Mouse (Mus musculus): ENCODE results near the gene Pomt2. TPM values are rescaled to one million over a fixed set of nuclear protein-coding genes. Genes with fewer than 3 reads are reported as not detected.

Gene Pomt2
- 66.1 and 69.6 TPM in 2 replicates for polyA plus RNA-seq (2012; rRNA removed)

- Histone ChIP-seq H3K4me3 (ENCODE audit: control insufficient read depth, low read depth, low read length) (peak within 1 kb of the TSS; percentile 97), H3K27me3 (ENCODE audit: control insufficient read depth, insufficient read depth, low read length) (no peaks in the 10 kb centered on the region), H3K36me3 (ENCODE audit: control insufficient read depth, insufficient read depth, low read length) (no peaks in the 10 kb centered on the region), H3K27ac (ENCODE audit: control insufficient read depth, insufficient read depth, low read depth, low read length) (peak within 1 kb of the TSS; percentile 99), H3K4me1 (ENCODE audit: control insufficient read depth, insufficient read depth, low read length) (peaks cover 3% of the 10 kb centered on the region)
- TF ChIP-seq CTCF (IDR thresholded peaks at IDR 0.05; ENCODE audit: control insufficient read depth, insufficient read depth, insufficient replicate concordance, low read depth, low read length) (no peak), POLR2A (IDR thresholded peaks at IDR 0.05; ENCODE audit: control insufficient read depth, low read depth, low read length) (peak; percentile 75)
Measured at GRCm38 (mm10) chr12:87147395-87148089, at the start of gene Pomt2. Gene Pomt2 (minus strand): TSS chr12:87147968.

- Histone ChIP-seq H3K27me3 (ENCODE audit: control insufficient read depth, insufficient read depth, low read length) (no peaks in the 10 kb centered on the region), H3K4me3 (ENCODE audit: control insufficient read depth, low read depth, low read length) (no peak overlapping the region), H3K27ac (ENCODE audit: control insufficient read depth, insufficient read depth, low read depth, low read length) (no peak overlapping the region), H3K4me1 (ENCODE audit: control insufficient read depth, insufficient read depth, low read length) (peaks cover 4% of the 10 kb centered on the region; the same call in 1 of the 2 replicates), H3K36me3 (ENCODE audit: control insufficient read depth, insufficient read depth, low read length) (no peaks in the 10 kb centered on the region; the same call in 1 of the 2 replicates)
- TF ChIP-seq POLR2A (IDR thresholded peaks at IDR 0.05; ENCODE audit: control insufficient read depth, low read depth, low read length) (no peak), CTCF (IDR thresholded peaks at IDR 0.05; ENCODE audit: control insufficient read depth, insufficient read depth, insufficient replicate concordance, low read depth, low read length) (no peak)
Measured at GRCm38 (mm10) chr12:87196310-87196709, 48.5 kb upstream of the Pomt2 start.

- Histone ChIP-seq H3K4me3 (ENCODE audit: control insufficient read depth, low read depth, low read length) (no peak overlapping the region), H3K27me3 (ENCODE audit: control insufficient read depth, insufficient read depth, low read length) (no peaks in the 10 kb centered on the region), H3K27ac (ENCODE audit: control insufficient read depth, insufficient read depth, low read depth, low read length) (no peak overlapping the region), H3K4me1 (ENCODE audit: control insufficient read depth, insufficient read depth, low read length) (peaks cover 4% of the 10 kb centered on the region; the same call in 1 of the 2 replicates), H3K36me3 (ENCODE audit: control insufficient read depth, insufficient read depth, low read length) (no peaks in the 10 kb centered on the region)
- TF ChIP-seq POLR2A (IDR thresholded peaks at IDR 0.05; ENCODE audit: control insufficient read depth, low read depth, low read length) (no peak), CTCF (IDR thresholded peaks at IDR 0.05; ENCODE audit: control insufficient read depth, insufficient read depth, insufficient replicate concordance, low read depth, low read length) (no peak)
Measured at GRCm38 (mm10) chr12:87195069-87195468, 47.3 kb upstream of the Pomt2 start.

- no peak overlapping the region for H3K4me3 ChIP-seq (ENCODE audit: control insufficient read depth, low read depth, low read length)
- no peaks in the 10 kb centered on the region for H3K27me3 ChIP-seq (ENCODE audit: control insufficient read depth, insufficient read depth, low read length)
- H3K27ac ChIP-seq (ENCODE audit: control insufficient read depth, insufficient read depth, low read depth, low read length), result no peak overlapping the region
- no peak for TF ChIP-seq CTCF (IDR thresholded peaks at IDR 0.05; ENCODE audit: control insufficient read depth, insufficient read depth, insufficient replicate concordance, low read depth, low read length)
- no peak for TF ChIP-seq POLR2A (IDR thresholded peaks at IDR 0.05; ENCODE audit: control insufficient read depth, low read depth, low read length)
- H3K36me3 ChIP-seq (ENCODE audit: control insufficient read depth, insufficient read depth, low read length), result no peaks in the 10 kb centered on the region
- 0 out of 2 replicates have a peak, but pooled peaks cover 2% of the 10 kb centered on the region for H3K4me1 ChIP-seq (ENCODE audit: control insufficient read depth, insufficient read depth, low read length)
Measured at GRCm38 (mm10) chr12:87193008-87193407, 45.2 kb upstream of the Pomt2 start.

- H3K36me3 ChIP-seq (ENCODE audit: control insufficient read depth, insufficient read depth, low read length), result no peaks in the 10 kb centered on the region
- TF ChIP-seq CTCF (IDR thresholded peaks at IDR 0.05; ENCODE audit: control insufficient read depth, insufficient read depth, insufficient replicate concordance, low read depth, low read length) (no peak), POLR2A (IDR thresholded peaks at IDR 0.05; ENCODE audit: control insufficient read depth, low read depth, low read length) (no peak)
- no peak overlapping the region for H3K27ac ChIP-seq (ENCODE audit: control insufficient read depth, insufficient read depth, low read depth, low read length)
- H3K4me1 ChIP-seq (ENCODE audit: control insufficient read depth, insufficient read depth, low read length), result no peaks in the 10 kb centered on the region
- H3K4me3 ChIP-seq (ENCODE audit: control insufficient read depth, low read depth, low read length), result no peak overlapping the region
- H3K27me3 ChIP-seq (ENCODE audit: control insufficient read depth, insufficient read depth, low read length), result no peaks in the 10 kb centered on the region
Measured at GRCm38 (mm10) chr12:87177631-87178030, 29.9 kb upstream of the Pomt2 start.

GRCm38 (mm10) chr12:87175194-87175946 is 27.6 kb upstream of the Pomt2 start:
- Histone ChIP-seq H3K36me3 (ENCODE audit: control insufficient read depth, insufficient read depth, low read length) (peaks cover 2% of the 10 kb centered on the region; the same call in 1 of the 2 replicates), H3K27me3 (ENCODE audit: control insufficient read depth, insufficient read depth, low read length) (no peaks in the 10 kb centered on the region), H3K4me1 (ENCODE audit: control insufficient read depth, insufficient read depth, low read length) (no peaks in the 10 kb centered on the region), H3K27ac (ENCODE audit: control insufficient read depth, insufficient read depth, low read depth, low read length) (no peak overlapping the region), H3K4me3 (ENCODE audit: control insufficient read depth, low read depth, low read length) (no peak overlapping the region)
- no peak for TF ChIP-seq POLR2A (IDR thresholded peaks at IDR 0.05; ENCODE audit: control insufficient read depth, low read depth, low read length)
- TF ChIP-seq CTCF (IDR thresholded peaks at IDR 0.05; ENCODE audit: control insufficient read depth, insufficient read depth, insufficient replicate concordance, low read depth, low read length), result no peak

- Histone ChIP-seq H3K27ac (ENCODE audit: control insufficient read depth, insufficient read depth, low read depth, low read length) (no peak overlapping the region), H3K27me3 (ENCODE audit: control insufficient read depth, insufficient read depth, low read length) (no peaks in the 10 kb centered on the region)
- TF ChIP-seq CTCF (IDR thresholded peaks at IDR 0.05; ENCODE audit: control insufficient read depth, insufficient read depth, insufficient replicate concordance, low read depth, low read length) (no peak), POLR2A (IDR thresholded peaks at IDR 0.05; ENCODE audit: control insufficient read depth, low read depth, low read length) (no peak)
Measured at GRCm38 (mm10) chr12:87160815-87161214, 13.0 kb upstream of the Pomt2 start.

More at GRCm38 (mm10) chr12:87160815-87161214, 13.0 kb upstream of the Pomt2 start:
- H3K4me1 ChIP-seq (ENCODE audit: control insufficient read depth, insufficient read depth, low read length), result peaks cover 8% of the 10 kb centered on the region
- no peaks in the 10 kb centered on the region for H3K36me3 ChIP-seq (ENCODE audit: control insufficient read depth, insufficient read depth, low read length)
- no peak overlapping the region for H3K4me3 ChIP-seq (ENCODE audit: control insufficient read depth, low read depth, low read length)

Data from testis, adult 2 months (tissue).